Mouse (Mus musculus) gastrocnemius, postnatal 36 days (tissue): ENCODE measurements around the gene Nle1. TPM values are rescaled to one million over a fixed set of nuclear protein-coding genes. Genes with fewer than 3 reads are reported as not detected.

Experiments
- total RNA-seq, 2 experiments: library from RNA; stranded (reverse); gene quantifications; 2 replicates each; pipeline ENCODE4 v1.2.3; 2021

Gene Nle1
- total RNA-seq, 2 experiments from 2014 or later: 9.1 to 10.5 TPM

Other genes with a start within 250 kb of the Nle1 start
- gene Cct6b, start 144.1 kb downstream of the Nle1 start, total RNA-seq: under 1 TPM in 1 of 2 experiments, not detected in 1; 0.12 TPM
- 10 to 100 TPM; 12.3 to 17.9 TPM for gene Zfp830, start 144.1 kb downstream of the Nle1 start, total RNA-seq
- gene Lig3, start 127.3 kb downstream of the Nle1 start, total RNA-seq: 10 to 100 TPM; 17.4 to 19.5 TPM
- 1 to 10 TPM; 5.6 to 9.7 TPM for gene Rffl, start 37.2 kb downstream of the Nle1 start, total RNA-seq
- gene Rad51d, start 17.8 kb downstream of the Nle1 start, total RNA-seq: 1 to 10 TPM; 2.9 to 4.0 TPM
- not detected for gene Fndc8, start 16.3 kb downstream of the Nle1 start, total RNA-seq
- gene Unc45b, start 2.1 kb upstream of the Nle1 start, total RNA-seq: 100 to 1,000 TPM; 158 to 168 TPM
- gene Slfn5, start 42.9 kb upstream of the Nle1 start, total RNA-seq: 10 to 100 TPM; 20.4 to 20.5 TPM
- under 1 TPM; 0.33 to 0.42 TPM for gene Slfn9, start 83.4 kb upstream of the Nle1 start, total RNA-seq
- under 1 TPM; 0.17 to 0.18 TPM for gene Slfn8, start 112.4 kb upstream of the Nle1 start, total RNA-seq
- gene Slfn2, start 156.7 kb upstream of the Nle1 start, total RNA-seq: 1 to 10 TPM in 1 of 2 experiments, under 1 TPM in 1; 0.56 to 1.1 TPM
- gene Slfn1, start 208.4 kb upstream of the Nle1 start, total RNA-seq: under 1 TPM in 1 of 2 experiments, not detected in 1; 0.17 TPM